Mouse (Mus musculus) lung, adult 2 months (tissue): ENCODE data around the gene Cdkal1.

Experiments
- CTCF ChIP-seq: fragments of 200-500 bp; IDR thresholded peaks from 2 replicates; pipeline ENCODE4 v1.5.1; 2011; ENCODE audit warnings: mild to moderate bottlenecking, low read length, control low read depth; ENCODE audit not compliant: insufficient read depth
- POLR2A ChIP-seq: fragments of 200-500 bp; IDR thresholded peaks from 2 replicates; pipeline ENCODE4 v1.6.1; 2011; ENCODE audit warnings: low read depth, mild to moderate bottlenecking, control low read depth, low read length, borderline replicate concordance; ENCODE audit errors: extremely low read depth

- no peak for TF ChIP-seq POLR2A
- TF ChIP-seq CTCF: no peak
Observed at GRCm38 (mm10) chr13:29203856-29204255, 651.6 kb downstream of the Cdkal1 start.
